Mouse (Mus musculus) adrenal gland, adult 2 months (tissue): ENCODE measurements around the gene Mastl. TPM values are rescaled to one million over a fixed set of nuclear protein-coding genes. Genes with fewer than 3 reads are reported as not detected.
A peak's percentile ranks its signal among the peaks of the same experiment; 100 is the strongest.

ENCODE experiments used
- DNase-seq: peaks from one replicate; pipeline ENCODE4 v3.0.0; 2021
- long read RNA-seq: library from polyadenylated mRNA; stranded (forward); transcript quantifications from one replicate; pipeline ENCODE4 v2.0.0, GENCODE M21; 2021
- polyA plus RNA-seq: library from polyadenylated mRNA; depleted of rRNA; stranded (reverse); fragments of >200 nt; gene quantifications from 2 replicates; pipeline ENCODE4 v1.2.3, GENCODE M21; 2012; rRNA removed
- total RNA-seq, 2 experiments: library from RNA; stranded (reverse); gene quantifications; 2 replicates each; pipeline ENCODE4 v1.2.3; 2021

Gene Mastl
- total RNA-seq (under 1 TPM; 0.55 to 0.97 TPM), polyA plus RNA-seq (0.09 TPM in 1 of 2 replicates, not detected in the other)
- long read RNA-seq = 0 reads

DNA sequence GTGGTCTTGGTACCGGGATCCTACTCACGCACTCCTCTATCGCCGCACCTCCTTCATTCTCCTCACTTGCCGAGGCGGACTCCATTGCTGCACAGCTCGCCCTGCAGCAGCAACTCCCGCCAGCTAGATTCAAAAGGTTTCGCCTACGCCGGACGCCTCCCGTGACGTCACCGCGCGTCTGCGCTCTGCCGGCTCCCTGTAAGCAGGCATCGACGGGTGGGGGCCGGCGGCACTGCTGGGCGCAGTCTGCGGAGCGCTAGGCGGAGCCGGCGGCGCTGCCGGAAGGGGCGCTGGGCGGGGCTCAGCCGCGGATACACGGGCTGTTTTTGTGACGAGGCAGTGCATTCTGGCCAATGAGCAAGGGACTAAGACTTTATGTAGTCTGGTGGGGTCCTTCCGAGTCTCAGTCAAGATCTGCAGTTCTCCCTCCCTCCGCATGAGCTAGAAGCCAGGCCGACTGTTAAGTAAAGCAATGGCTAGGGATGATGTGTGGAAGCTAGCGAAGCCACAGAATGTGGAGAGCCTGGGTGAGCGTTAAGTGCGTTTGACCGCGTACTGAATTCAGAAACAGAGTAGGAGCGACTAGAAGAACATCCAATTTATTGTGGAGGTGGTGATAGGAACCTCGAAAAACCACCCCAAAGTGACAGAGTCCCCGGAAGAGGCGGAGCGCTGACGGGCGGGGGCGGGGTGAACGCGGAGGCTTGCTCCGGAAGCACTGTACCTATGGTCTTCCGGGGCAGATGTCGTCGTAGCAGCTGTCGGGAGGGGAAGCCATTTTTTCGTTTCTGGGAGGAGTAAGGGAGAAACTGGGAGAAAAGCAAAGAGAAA lies at the start of gene Mastl, which contains the start of gene Yme1l1:
Gene Mastl (minus strand): TSS at position 248 of the 831 bp plus-strand sequence.
Gene Yme1l1 (plus strand): TSS at position 593 of the 831 bp plus-strand sequence.
- peak; percentile 98 for DNase-seq

DNA sequence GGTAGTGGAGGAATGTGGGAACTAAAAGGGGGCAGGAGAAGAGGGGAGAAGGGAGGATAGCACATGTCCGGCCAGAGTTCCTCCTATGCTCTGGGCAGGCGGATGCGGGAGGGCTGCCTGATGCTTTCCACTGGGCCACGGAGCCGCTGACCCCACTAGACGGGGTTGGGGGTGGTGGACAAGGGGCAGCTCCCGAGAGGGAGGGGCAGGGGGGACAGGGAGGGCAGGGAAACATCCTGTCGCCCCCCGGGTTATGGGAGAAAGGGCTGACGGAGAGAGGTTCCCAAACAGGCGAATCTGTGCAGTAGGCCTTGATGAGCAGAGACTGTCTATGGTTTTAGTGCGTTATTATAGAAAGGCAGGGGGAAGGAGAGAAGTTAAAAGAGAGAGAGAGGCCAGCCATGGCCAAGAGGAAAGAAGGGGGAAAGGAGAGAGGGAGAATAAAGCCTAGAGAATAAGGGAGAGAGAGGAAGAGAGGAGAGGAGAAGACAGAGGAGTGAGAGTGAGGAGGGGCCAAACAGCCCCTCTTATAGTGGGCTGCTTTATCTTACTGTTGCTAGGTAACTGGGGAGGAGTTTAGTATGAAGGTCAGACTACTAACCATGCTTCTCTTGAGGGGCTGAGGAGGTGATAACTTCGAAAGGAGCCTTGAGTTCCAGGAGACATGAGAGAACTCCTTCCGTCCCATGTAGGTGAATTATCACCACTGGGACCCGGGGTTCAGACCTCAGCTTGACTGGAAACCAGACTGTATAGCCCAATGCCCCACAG lies 47.3 kb upstream of the Mastl start:
- peak; percentile 4 for DNase-seq

DNA sequence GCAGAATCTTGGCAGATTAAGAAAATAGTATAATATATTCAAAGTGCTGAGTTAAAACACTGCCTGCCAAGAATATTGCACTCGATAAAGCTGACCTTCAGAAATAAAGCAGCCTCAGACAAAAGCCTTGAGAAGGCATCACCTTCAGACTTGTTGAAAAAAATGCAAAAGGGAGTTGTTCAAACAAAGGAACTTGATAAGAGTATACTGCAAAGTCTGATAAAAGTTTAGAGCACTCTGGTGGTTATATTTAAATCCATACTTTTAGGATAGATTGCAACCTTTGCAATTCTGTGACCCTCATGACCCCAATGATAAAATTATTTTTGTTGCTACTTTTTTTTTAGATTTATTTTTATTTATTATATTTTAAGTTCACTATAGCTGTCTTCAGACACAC lies 45.2 kb upstream of the Mastl start:
- DNase-seq = no peak

DNA sequence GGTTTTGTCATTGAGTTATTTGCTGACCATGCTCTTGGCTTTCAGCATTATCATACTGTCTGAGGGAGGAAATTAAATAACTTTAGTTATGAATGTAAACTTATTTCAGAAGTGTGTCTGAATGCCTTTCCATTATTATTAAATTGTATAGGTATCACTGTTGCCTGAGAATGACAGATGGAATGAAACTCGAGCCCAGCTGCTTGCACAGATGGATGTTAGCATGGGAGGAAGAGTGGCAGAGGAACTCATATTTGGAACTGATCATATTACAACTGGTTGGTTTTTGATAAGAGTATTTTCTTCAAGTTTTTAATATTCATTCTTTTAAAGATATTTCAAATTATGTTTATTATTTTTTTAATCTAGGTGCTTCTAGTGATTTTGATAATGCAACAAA lies 38.5 kb upstream of the Mastl start:
- no peak for DNase-seq

- no peak for DNase-seq
Observed at GRCm38 (mm10) chr2:23172305-23172704, 16.5 kb upstream of the Mastl start.

- no peak for DNase-seq
Observed at GRCm38 (mm10) chr2:23156608-23157081, 821 bp upstream of the Mastl start.

DNA sequence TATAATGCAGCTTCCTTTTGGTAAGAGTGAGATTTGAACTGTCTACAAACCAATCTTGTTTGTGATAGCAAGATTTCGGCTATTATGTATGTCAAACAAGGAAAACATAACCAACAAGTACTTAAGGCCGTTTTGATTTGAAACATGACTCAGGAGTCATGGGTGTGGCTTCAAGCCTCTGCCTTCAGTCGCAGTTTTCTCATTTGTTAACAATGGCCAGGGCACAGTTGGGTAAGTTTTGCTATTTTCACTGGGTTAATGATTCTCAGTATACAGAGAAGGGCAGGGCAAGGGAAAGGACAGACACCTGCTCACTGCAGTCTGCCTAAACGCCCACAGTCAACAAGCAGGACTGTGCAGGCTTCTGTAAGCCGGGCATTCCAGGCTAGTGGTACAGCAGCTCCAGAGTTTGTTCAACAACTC lies 614 bp downstream of the Mastl start:
- no peak for DNase-seq

- no peak for DNase-seq
Observed at GRCm38 (mm10) chr2:23119573-23119972, 36.3 kb downstream of the Mastl start.

- DNase-seq = no peak
Observed at GRCm38 (mm10) chr2:23102266-23102665, 53.6 kb downstream of the Mastl start.

DNA sequence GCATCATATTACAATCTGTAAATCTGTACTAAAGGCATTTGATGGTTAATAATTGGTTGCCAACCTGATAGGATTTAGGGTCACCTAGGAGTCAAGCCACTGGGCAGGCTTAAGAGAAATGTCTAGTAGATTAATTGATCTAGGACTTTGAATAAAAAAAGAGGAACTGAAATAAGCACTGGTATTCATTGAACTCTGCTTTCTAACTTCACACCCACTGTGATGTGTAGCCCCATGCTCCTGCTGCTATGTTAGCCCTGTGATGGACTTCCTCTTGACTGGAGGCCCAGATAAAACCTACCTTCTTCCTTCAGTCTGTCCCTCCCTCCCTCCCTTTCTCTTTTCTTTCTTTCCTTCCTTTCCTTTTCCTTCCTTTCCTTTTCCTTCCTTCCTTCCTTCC lies 58.8 kb downstream of the Mastl start:
- no peak for DNase-seq

DNA sequence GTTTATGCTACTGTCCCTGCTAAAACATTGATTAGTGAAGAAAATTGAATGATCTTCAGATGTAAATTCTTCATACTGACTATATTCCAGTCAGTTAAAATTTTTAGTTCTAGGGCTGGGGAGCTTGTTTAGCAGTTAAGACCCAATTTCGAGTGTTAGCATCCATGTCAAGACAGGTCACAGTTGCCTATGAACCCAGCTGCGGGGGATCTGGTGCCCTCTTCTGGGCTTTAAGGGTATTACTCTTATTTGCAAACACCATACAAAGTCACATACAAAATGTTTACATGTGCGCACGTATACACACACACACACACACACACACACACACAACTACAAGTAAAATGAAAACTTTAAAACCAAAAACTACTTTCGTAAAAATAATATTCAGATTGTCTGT lies 63.6 kb downstream of the Mastl start:
- no peak for DNase-seq

- DNase-seq = no peak
Observed at GRCm38 (mm10) chr2:23084540-23084939, 71.3 kb downstream of the Mastl start.

DNA sequence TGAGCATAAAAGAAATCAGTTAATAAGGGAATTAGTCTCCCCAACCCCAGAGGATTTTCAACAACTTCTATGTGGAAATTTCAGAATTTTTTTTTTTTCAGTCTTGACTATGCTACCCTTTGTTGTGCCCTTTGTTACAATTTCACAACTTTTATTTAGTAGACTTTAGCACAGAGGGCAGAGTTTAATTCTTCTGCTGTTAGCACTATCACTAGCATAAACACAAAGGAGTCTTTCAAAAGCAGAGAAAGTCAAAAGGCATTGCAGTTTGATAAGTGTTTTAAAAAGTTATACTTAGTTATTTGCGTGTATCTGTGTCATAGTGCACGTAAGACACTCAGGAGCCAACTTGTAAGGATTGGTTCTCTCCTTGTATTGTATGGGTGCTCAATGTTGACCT lies 77.2 kb downstream of the Mastl start:
- no peak for DNase-seq

GRCm38 (mm10) chr2:23077693-23078092 lies 78.1 kb downstream of the Mastl start:
- DNase-seq = no peak

GRCm38 (mm10) chr2:23076783-23077182 lies 79.0 kb downstream of the Mastl start:
- no peak for DNase-seq

DNA sequence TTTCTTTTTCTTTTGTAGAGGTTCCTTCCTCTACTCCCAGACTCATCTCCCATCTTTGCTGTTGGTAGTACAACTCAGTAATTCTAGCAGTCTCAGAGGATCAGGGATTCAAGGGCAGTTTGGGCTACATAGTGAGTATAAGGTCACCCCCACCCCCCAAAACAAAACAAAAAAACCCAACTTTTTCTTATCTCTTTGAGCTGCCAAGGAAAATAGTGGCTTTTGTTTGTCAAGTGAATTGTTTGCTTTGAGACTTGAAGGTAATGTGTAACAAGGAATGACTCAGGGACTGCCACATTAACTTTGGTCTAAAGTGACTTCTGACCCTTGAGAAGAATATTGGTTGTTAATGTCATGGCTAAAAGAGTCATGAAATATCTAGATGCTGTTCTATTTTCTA lies 80.0 kb downstream of the Mastl start:
- peak; percentile 24 for DNase-seq

GRCm38 (mm10) chr2:23071406-23071805 lies 84.4 kb downstream of the Mastl start:
- DNase-seq = peak; percentile 46

DNA sequence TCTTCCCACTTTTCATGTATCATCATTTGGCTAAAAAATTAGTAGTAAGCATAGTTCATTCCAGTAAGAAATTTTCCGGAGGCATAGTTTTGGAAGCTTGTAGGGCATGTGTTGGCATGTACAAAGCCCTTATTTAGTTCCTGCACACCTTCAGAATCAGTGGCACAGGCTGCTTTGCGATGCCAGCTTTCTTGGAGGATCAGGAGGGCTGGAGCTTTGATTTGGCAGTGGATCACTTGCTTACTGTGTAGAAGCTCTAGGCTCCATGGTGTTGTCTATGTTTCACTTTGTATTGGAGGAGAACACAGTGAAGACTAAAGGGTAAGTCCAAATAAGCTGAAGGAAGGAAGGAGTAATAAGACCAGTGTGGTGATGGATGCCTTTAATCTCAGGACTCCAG lies 85.3 kb downstream of the Mastl start:
- no peak for DNase-seq

DNA sequence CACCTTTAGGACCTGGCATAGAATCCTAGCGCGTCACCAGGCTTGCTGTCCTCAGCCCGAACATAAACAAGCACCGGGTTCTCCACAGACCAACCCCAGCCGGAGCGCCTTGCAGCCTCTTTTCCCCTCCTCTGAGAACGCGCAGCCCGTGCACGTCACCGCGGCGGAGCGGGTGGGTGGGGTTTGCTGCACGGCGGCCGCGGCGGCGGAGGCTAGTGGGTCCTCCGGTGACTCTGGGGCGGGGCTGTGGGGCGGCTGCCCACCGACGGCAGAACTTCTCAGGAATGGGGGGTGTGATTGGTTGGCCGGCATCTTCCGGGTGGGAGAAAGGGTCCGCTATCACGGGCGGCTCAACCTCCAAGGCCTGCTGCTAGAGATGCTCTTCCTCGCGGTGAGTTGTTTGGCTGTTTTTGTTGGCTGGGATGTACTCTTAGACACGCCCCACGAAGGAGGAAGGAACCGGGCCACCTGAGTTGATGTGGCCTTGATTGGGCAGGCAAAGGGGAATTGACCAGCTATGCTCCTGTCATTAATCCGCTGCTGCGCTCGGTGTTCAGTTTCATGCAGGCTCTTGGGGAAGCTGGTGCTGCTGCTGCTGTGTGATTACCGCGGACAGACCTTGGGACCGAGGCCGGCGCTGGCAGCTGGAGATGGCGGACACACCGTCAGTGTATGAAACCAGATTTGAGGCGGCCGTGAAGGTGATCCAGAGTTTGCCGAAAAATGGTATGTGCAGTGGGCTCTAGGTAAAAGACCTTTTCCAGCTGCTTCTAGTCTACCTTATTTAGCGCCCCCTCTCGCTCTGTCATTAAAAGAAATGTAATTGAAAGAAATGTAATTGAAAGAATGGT lies 86.7 kb downstream of the Mastl start:
- DNase-seq = peak; percentile 98

DNA sequence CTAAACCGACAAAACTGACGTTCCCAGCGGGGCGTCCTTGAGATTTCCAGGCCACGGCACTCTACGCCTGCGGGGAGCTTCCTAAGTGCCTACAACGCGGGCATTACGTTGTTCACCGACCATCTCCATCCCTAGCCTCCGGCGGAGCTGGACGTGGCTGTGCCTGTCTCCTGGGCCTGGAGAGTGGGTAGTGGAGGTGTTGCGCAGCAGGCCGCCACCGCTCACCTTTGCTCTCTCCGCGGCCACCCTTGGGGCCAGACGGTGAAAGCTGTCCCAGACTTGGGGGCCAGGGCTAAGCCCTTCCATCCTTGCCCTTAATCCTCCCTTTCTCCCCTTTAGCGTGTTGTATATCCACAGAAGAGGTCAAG lies 87.5 kb downstream of the Mastl start:
- DNase-seq = no peak

DNA sequence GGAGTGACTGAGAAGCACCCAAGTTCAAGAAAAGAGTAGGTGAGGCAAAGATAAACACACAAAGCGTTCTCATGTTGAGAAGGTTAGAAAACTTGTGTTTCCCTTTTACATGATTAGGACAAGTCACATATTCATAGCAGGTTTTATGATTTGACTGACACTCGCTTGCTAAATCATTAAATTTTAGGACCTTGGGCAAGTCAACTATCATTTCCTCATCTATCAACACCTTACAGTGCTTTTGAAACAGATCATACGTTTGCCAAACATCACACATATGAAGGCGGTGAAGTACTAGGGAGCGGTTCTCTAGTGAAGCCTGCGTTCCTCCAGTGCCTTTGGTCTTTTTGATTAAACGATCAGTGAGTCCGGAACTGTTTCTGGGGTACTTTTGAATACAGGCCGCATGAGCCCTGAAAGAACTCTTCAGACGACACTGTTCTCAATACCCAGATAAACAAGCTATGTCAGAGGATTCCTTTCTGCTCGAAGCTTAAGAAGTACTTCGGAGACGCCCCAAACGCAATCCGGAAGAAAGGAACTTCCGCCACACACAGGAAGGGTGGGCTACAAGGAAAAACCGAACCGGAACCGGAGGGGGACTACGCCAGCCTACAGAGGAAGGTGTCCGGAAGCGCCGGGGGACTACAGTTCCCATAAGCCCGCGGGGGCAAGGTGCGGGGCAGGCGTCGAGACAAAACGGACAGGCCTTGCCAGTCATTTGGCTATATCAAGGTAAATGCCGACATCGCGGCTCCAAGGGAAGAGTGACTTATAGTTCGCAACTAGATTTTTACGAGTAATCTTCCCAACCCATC lies 88.1 kb downstream of the Mastl start, which contains the start of gene Acbd5:
Gene Acbd5 (plus strand): TSS at position 616 of the 818 bp plus-strand sequence.
- peak; percentile 97 for DNase-seq
